Mouse (Mus musculus) gastrocnemius, adult 18-20 months (tissue): ENCODE measurements around the gene Ncapd3. TPM values are rescaled to one million over a fixed set of nuclear protein-coding genes. Genes with fewer than 3 reads are reported as not detected.

Experiments used
- DNase-seq: peaks from one replicate; pipeline ENCODE4 v3.0.0; 2021; ENCODE audit warnings: low spot score
- total RNA-seq, 2 experiments: library from RNA; stranded (reverse); gene quantifications; 2 replicates each; pipeline ENCODE4 v1.2.3; 2021

The Ncapd3 gene
- total RNA-seq, 2 experiments from 2014 or later = 5.7 to 5.8 TPM

DNA sequence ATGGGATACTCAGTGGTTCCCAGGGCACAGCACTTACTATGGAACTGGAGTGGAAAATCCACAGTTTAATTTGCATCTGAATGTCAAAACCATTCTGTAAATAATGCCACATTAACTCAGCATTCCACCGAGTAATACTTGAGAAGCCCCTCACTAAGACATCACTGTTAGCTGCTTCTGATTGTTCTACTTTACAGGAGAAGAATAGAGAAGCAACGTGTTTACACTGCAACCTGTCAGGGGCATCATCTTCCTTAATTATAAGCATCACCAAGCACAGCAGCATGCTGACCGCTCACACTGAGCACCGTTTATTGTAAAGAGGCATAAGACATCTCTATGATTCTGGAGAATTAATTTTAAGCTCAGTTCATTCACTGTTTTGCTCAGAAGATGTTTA lies 93.0 kb downstream of the Ncapd3 start:
- DNase-seq = no peak

DNA sequence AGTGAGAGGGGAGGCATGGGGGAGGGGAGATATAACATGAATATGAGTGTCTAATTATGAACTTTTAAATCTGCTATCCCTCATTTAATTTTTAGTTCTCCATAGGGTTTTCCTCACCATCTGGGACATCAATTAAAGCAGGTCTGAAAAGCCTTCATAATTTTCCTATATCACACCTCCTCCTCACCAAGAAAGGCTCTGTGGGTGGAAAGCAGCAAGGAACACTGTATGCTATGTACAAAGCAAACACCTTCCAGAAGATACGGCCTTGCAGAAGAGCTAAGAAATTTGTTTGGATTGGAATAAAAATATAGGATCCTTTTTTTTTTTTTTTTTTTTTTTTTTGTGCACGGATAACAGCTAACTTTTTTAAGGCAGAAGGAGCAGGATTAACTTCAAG lies 94.0 kb downstream of the Ncapd3 start:
- no peak for DNase-seq

DNA sequence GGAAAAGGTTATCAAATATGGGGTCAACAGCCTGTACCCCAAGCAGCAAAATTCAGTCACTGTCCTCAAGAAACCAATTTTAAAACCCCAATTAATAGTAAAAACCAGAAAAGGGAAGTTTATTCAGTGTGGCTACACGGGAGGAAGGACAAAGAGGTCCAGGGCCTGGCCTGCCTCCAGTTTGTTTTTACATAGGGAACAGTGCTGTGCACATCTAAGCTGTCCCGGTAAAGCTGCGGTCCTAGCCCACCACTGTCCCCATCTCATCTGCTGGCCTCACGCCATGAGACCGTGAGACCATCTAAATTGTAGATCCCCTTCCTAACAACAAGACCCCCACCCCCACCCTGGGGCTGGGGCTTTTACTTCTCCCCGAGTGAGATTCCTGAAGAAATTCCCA lies 95.5 kb downstream of the Ncapd3 start:
- DNase-seq = no peak

DNA sequence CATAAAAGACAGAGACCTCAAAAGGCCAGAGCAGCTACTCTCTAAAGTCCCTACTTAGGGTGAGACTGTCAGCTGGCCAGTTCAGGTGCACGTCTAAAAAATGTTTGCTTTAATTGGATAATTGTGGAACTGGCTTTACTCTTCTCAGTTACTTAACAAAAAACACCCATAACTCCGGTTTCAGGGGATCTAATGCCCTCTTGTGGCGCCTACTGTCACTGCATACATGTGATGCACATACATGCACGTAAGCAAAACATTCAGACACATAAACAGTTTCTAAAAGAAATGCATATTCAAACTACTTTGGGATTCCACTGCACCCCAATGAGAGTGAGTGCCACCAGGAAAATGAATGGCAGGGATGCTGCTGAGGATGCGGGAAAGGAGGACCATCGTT lies 96.6 kb downstream of the Ncapd3 start:
- no peak for DNase-seq

DNA sequence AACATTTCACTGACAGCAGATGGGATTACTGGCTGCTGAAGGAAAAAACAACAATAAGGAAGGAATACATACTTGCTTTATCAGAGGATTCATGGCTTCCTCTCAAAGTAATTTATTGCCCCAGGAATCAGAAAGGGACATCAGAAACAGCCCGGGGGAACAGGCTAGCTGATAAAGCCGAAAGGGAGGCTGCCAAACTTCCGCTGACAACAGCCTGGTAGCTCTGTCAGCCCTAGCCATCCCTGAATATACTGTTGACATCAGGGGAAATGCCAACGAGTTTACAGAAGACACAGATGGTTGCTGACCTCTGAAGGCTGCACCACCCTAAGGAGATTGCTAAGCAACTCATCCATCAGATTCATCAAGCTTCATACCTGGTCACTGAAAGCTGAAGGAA lies 98.7 kb downstream of the Ncapd3 start:
- no peak for DNase-seq

DNA sequence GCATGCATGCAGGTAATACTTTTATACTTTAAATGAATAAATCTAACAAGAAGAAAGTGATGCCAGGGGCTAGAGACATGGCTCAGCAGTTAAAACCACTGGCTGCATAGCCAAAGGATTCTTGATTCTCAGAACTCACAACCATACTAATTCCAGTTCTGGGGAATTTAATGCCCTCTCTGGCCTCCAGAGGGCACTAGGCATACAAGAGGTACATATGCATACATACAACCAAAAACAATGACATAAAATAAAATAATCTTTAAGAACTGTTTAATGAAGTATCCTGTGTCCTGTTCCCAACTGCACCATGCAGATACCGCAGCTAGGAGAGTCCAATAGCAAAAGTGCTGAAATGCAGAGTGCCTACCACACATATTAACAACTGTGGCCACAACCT lies 104.4 kb downstream of the Ncapd3 start:
- peak; percentile 22 for DNase-seq

DNA sequence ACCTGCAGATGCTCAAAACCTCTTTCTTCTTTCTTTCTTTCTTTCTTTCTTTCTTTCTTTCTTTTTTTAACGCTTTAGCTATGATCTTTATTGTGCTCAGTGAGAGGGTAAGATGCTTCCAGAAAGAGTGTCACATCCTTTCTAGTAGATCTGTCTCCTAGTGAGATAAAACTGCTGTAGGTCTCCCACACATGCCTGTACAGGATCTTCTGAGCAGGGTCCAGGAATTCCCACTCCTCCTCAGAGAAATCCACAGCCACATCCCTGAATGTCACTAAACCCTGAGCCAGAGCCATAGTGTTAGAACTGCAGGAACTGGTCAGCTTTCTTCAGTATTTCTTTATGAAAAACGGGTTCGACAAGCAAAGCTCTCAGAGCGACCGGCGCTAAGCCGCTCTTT lies 105.4 kb downstream of the Ncapd3 start:
- no peak for DNase-seq

DNA sequence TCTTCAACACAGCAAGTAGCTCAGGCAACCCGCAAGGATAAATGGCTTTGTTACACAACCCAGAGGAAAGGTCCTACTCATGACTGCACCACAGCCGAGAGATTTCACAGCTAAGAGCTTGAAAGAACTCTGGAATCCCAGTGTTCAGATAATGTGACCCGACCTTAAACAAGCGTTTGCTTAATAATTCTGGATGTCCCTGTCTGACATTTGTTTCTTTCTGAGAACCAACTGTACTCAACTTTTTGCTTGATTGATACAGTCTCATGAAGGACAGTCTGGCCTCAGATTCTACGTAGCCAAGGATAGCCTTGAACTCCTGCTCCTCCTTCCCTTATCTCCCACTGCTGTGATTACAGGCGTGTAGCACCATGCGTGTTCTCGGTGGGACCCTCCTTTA lies 106.7 kb downstream of the Ncapd3 start:
- no peak for DNase-seq

DNA sequence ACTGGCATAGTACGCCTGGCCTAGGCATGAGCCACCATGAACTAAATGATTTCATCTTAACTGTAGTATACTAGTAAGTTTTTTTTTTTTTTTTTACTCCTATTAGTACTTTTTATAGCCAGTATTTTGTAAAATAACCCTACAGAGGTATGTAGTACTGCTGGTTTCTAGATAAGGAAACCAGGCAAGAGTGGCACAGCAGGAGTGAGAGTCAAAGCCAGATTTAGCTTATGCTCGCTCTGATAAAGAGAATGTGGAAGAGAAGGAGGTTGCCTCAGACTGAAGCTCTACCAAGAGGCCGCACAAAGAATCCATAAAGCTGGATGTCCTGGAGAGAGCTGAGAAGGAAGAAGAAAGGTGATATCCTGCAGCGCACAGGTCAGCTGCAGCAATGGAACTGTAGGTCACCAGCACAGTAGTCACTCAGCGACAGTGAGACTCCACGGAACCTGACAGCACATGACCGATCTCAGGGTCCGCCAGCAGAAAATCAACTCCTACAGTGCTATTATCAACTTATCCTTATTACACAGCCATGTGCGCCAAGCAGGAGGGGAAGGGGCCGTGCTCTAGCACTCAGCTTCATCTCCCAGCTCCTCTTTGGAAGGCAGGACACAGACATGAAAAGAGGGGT lies 110.6 kb downstream of the Ncapd3 start:
- no peak for DNase-seq

DNA sequence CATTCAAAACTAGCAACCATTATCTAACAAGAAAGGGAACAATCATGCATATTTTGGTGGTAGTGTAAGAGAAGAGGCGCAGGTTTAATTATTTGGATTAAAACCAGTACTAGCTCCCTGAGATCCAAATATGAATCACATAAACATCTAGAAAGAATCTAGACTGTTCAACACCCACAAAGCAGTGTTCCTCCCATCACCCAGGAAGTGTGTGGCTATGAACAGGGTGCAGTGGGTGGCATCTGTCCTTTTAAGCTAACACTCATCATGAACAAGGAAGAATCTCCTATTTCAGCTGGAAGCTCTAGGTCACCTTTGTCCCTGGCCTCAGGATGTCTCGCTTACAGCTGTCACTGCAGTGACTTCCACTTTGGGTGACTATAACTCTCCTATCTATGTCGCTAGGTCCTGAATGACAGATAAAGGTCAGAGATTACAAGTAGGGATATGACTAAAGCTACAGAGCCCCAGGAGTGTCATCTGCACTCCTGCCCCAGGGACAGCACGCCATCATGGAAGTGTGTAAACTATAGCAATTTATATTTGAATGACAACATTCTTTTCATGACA lies 114.4 kb downstream of the Ncapd3 start:
- DNase-seq = no peak

Other genes with a start within 250 kb of the Ncapd3 start
- 1 to 10 TPM; 3.1 to 4.6 TPM for gene Glb1l2, start 223.7 kb upstream of the Ncapd3 start, total RNA-seq
- not detected for gene Glb1l3, start 169.3 kb upstream of the Ncapd3 start, total RNA-seq
- not detected for gene Gm1110, start 107.1 kb upstream of the Ncapd3 start, total RNA-seq
- 10 to 100 TPM; 28.6 to 29.5 TPM for gene Acad8, start 30.6 kb upstream of the Ncapd3 start, total RNA-seq
- gene Thyn1, start 30.5 kb upstream of the Ncapd3 start, total RNA-seq = 10 to 100 TPM; 21.1 to 21.9 TPM
- gene Vps26b, start 110 bp upstream of the Ncapd3 start, total RNA-seq = 10 to 100 TPM; 22.9 to 25.4 TPM
- gene Jam3, start 125.2 kb downstream of the Ncapd3 start, total RNA-seq = 1 to 10 TPM; 5.0 to 9.2 TPM